Mouse (Mus musculus) stomach, postnatal 0 days (tissue): Measurements from ENCODE around the gene 2700049A03Rik. TPM values are rescaled to one million over a fixed set of nuclear protein-coding genes. Genes with fewer than 3 reads are reported as not detected.

ENCODE experiments used
- ATAC-seq: fragments of 200-750 bp; cut with Nextera tagmentation; 2 replicates; pipeline ENCODE4 v1.8.0; 2017; ENCODE audit not compliant: low FRiP score, low TSS enrichment
- DNase-seq: peaks from one replicate; pipeline ENCODE4 v3.0.0-alpha.2; 2016; ENCODE audit warnings: low spot score
- H3K27ac ChIP-seq: fragments of 300-500 bp; sonication (generic); replicated peaks from 2 replicates; pipeline ENCODE4 v1.5.1; 2014; ENCODE audit warnings: mild to moderate bottlenecking, control low read depth
- H3K27me3 ChIP-seq: fragments of 300-500 bp; sonication (generic); 2 replicates; pipeline ENCODE4 v1.6.1; 2014; ENCODE audit warnings: low read length; ENCODE audit not compliant: control insufficient read depth, insufficient read depth
- H3K36me3 ChIP-seq: fragments of 300-500 bp; sonication (generic); 2 replicates; pipeline ENCODE4 v1.6.1; 2014; ENCODE audit warnings: low read length, mixed read lengths; ENCODE audit not compliant: control insufficient read depth, insufficient read depth
- H3K4me1 ChIP-seq: fragments of 300-500 bp; sonication (generic); replicated peaks from 2 replicates; pipeline ENCODE4 v1.6.1; 2014; ENCODE audit warnings: antibody characterized with exemption; ENCODE audit not compliant: control insufficient read depth, insufficient read depth
- H3K4me2 ChIP-seq: fragments of 300-500 bp; sonication (generic); replicated peaks from 2 replicates; pipeline ENCODE4 v1.6.1; 2014; ENCODE audit warnings: low read depth, mild to moderate bottlenecking, control low read depth, moderate library complexity
- H3K4me3 ChIP-seq: fragments of 300-500 bp; sonication (generic); 2 replicates; pipeline ENCODE4 v1.5.1; 2014; ENCODE audit warnings: low read depth, low read length, control low read depth
- H3K9ac ChIP-seq: fragments of 300-500 bp; sonication (generic); 2 replicates; pipeline ENCODE4 v1.6.1; 2014; ENCODE audit warnings: mild to moderate bottlenecking, low read length, control low read depth, mixed read lengths
- H3K9me3 ChIP-seq: fragments of 300-500 bp; sonication (generic); 2 replicates; pipeline ENCODE4 v1.6.1; 2016; ENCODE audit warnings: low read length; ENCODE audit not compliant: control insufficient read depth
- CTCF ChIP-seq: IDR thresholded peaks from 2 replicates; pipeline ENCODE4 v1.5.1; 2016; ENCODE audit warnings: antibody characterized with exemption, low read depth, mild to moderate bottlenecking, moderate library complexity
- EP300 ChIP-seq: optimal IDR thresholded peaks from 2 replicates; pipeline ENCODE3; 2016; ENCODE audit warnings: antibody characterized with exemption
- WGBS: fragments of 180-500 bp; shearing (Covaris S2); extraction: QIAGEN DNeasy Blood & Tissue Kit; methylation state at CpG from one replicate; pipeline ENCODE4 v1.1.7; 2014; 5-methylcytosine and 5-hydroxymethylcytosine counted together
- polyA plus RNA-seq: library from polyadenylated mRNA; unstranded; fragments of >200 nt; fragmentation: Nextera tagmentation; extraction: Ambion mirVana; gene quantifications from 2 replicates; pipeline ENCODE4 v1.2.1, GENCODE M21; 2015

The 2700049A03Rik gene
- polyA plus RNA-seq, 1 experiment from 2014 or later, result 4.3 TPM

GRCm38 (mm10) chr12:71237074-71237473 lies 100.4 kb downstream of the 2700049A03Rik start:
- no peak overlapping the region for H3K9ac ChIP-seq
- no peak overlapping the region for H3K4me3 ChIP-seq
- TF ChIP-seq EP300 (no peak), CTCF (no peak)
- ATAC-seq (no peak), DNase-seq (no peak)
- H3K9me3 ChIP-seq, result no peaks in the 10 kb centered on the region
- no peaks in the 10 kb centered on the region for H3K27me3 ChIP-seq
- H3K4me1 ChIP-seq, result no peaks in the 10 kb centered on the region
- H3K4me2 ChIP-seq, result no peak overlapping the region
- H3K27ac ChIP-seq, result no peak overlapping the region
- peaks cover 2% of the 10 kb centered on the region for H3K36me3 ChIP-seq
- WGBS, result 86% methylated on average over 4 of the region's 4 CpGs

GRCm38 (mm10) chr12:71242791-71243190 lies 106.1 kb downstream of the 2700049A03Rik start:
- Histone ChIP-seq H3K4me2 (no peak overlapping the region), H3K36me3 (peaks cover 15% of the 10 kb centered on the region), H3K27ac (no peak overlapping the region), H3K9me3 (no peaks in the 10 kb centered on the region), H3K4me1 (no peaks in the 10 kb centered on the region), H3K27me3 (no peaks in the 10 kb centered on the region), H3K9ac (no peak overlapping the region), H3K4me3 (no peak overlapping the region)
- ATAC-seq (no peak), DNase-seq (no peak)
- 97% methylated on average over 9 of the region's 9 CpGs for WGBS
- TF ChIP-seq CTCF (no peak), EP300 (no peak)

- Histone ChIP-seq H3K27ac (no peak overlapping the region), H3K4me3 (no peak overlapping the region), H3K9ac (no peak overlapping the region), H3K4me2 (no peak overlapping the region), H3K36me3 (peaks cover 15% of the 10 kb centered on the region), H3K27me3 (no peaks in the 10 kb centered on the region), H3K9me3 (no peaks in the 10 kb centered on the region), H3K4me1 (no peaks in the 10 kb centered on the region)
- no peak for TF ChIP-seq CTCF
- no peak for TF ChIP-seq EP300
- ATAC-seq (no peak), DNase-seq (no peak)
- WGBS, result 82% methylated on average over 11 of the region's 11 CpGs
Measured at GRCm38 (mm10) chr12:71244766-71245390, 108.2 kb downstream of the 2700049A03Rik start.

GRCm38 (mm10) chr12:71247191-71247590 lies 110.5 kb downstream of the 2700049A03Rik start:
- Histone ChIP-seq H3K36me3 (peaks cover 12% of the 10 kb centered on the region), H3K27ac (no peak overlapping the region), H3K4me1 (no peaks in the 10 kb centered on the region), H3K4me3 (no peak overlapping the region), H3K4me2 (no peak overlapping the region), H3K9ac (no peak overlapping the region), H3K9me3 (no peaks in the 10 kb centered on the region), H3K27me3 (no peaks in the 10 kb centered on the region)
- no peak for DNase-seq
- TF ChIP-seq EP300, result no peak
- TF ChIP-seq CTCF, result no peak
- ATAC-seq, result no peak
- WGBS, result 79% methylated on average over 8 of the region's 8 CpGs

GRCm38 (mm10) chr12:71249348-71249747 lies 112.7 kb downstream of the 2700049A03Rik start:
- TF ChIP-seq EP300 (no peak), CTCF (no peak)
- Histone ChIP-seq H3K4me2 (peak overlapping the region; percentile 23; the same call in 1 of the 2 replicates), H3K27ac (peak overlapping the region; percentile 9; the same call in 1 of the 2 replicates), H3K36me3 (no peaks in the 10 kb centered on the region), H3K4me1 (no peaks in the 10 kb centered on the region), H3K9me3 (no peaks in the 10 kb centered on the region), H3K27me3 (no peaks in the 10 kb centered on the region), H3K9ac (0 out of 2 replicates have a peak overlapping the region, but pooled peaks have one; percentile 4), H3K4me3 (peak overlapping the region; percentile 1; the same call in 1 of the 2 replicates)
- DNase-seq, result no peak
- WGBS, result 22% methylated on average over 9 of the region's 9 CpGs
- ATAC-seq, result no peak

GRCm38 (mm10) chr12:71252509-71253167 lies 116.0 kb downstream of the 2700049A03Rik start:
- DNase-seq, result no peak
- Histone ChIP-seq H3K27me3 (no peaks in the 10 kb centered on the region), H3K27ac (no peak overlapping the region), H3K9ac (no peak overlapping the region), H3K4me3 (no peak overlapping the region), H3K4me1 (no peaks in the 10 kb centered on the region), H3K9me3 (no peaks in the 10 kb centered on the region), H3K4me2 (no peak overlapping the region), H3K36me3 (no peaks in the 10 kb centered on the region)
- ATAC-seq, result no peak
- 56% methylated on average over 11 of the region's 11 CpGs for WGBS
- no peak for TF ChIP-seq EP300
- no peak for TF ChIP-seq CTCF
